Mouse (Mus musculus): Measurements from ENCODE around the gene Tnnt3.

The Tnnt3 gene

DNA sequence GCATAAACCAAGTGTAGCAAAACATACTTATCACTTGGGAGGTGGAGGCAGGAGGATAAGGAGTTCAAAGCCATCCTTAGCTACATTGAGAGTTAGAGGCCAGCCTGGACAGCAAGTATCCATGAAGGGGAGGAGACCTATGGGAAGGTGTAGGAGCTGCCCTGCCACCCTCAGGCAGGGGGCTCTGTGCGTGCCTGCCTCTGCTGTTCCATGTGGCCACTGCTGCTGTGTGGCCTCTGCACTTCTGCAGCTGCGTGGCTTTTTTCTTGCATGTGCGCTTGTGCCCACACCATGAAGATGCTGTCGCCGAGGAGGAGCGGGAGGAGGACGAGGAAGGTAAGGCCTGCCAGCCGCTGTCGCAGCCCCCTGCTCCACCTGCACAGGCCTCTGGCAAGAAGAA lies 8.8 kb downstream of the Tnnt3 start:
- DNase-seq (ENCODE audit: low read depth, low spot score), result no peak

DNA sequence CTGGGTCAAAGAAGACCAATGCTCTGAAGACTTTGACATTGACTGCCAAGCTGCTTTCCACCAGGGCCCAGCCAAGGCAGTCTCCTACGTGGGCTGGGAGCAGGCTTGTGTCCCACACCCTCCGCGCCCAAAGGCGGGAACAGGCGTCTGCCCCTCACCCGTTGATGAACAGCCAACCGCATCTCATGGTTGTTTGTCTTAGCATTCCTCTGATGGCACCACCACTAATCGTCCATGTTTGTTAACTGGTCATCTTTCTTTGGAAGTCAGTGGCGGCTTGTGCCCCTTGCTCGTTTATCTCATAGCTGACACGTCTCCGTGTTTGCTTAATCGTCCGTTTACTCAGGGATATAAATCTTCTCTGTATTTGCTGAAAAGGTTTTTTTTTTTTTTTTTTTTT lies 10.9 kb downstream of the Tnnt3 start:
- DNase-seq (ENCODE audit: low read depth, low spot score), result no peak

DNA sequence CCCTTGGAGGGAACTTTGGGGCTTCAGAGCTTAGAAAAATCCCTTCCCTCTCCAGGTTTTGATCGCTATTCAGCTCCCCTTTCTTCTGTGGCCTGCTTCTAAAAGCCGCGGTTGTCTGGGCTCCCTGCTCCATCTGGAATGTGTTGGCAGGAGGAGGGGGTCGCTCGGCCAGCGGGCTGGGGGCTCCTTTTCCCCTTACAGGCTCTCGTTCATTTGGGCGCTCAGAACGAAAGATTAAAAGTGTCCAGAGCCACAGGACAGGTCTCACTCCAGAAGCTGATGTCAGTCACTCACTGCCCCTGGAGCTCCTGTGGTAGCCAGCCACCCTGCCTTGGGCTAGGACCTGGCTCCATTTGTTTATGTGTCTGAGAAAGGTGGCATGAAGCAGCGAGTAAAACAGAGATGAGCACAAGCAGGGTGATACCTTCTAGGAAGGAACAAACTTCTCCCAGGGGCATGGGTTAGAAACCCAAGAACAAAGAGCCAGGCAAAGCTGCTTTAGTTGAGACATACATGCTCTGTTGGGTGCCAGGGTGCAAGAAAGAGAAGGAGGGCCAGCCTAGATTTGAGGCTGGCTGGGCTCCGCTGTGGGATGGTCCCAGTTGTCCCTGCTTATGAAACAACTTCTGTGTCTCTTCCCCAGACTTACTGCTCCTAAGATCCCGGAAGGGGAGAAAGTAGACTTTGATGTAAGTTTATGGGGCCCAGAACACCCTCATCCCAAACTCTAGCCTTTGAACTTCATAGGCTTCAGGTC lies 11.6 kb downstream of the Tnnt3 start:
- no peak for DNase-seq (ENCODE audit: low read depth, low spot score)

DNA sequence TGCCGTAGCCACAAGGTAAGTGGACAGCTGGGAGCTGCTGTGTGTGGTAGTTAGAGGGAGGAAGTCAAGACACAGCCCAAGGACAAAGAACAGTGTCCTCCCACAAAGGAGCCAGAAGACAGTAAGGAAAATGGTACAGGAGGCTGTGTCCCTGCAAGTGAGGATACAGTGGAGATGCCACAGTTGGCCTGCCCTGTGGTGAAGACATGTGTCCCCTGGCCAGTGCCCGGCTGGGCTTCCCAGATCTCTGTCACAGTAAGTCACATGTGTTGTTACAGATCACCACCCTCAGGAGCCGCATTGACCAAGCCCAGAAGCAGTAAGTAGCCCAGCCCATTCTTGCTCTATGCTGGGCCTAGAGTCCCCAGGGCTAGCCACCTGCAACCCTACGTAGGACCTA lies 15.4 kb downstream of the Tnnt3 start:
- no peak for DNase-seq (ENCODE audit: low read depth, low spot score)

DNA sequence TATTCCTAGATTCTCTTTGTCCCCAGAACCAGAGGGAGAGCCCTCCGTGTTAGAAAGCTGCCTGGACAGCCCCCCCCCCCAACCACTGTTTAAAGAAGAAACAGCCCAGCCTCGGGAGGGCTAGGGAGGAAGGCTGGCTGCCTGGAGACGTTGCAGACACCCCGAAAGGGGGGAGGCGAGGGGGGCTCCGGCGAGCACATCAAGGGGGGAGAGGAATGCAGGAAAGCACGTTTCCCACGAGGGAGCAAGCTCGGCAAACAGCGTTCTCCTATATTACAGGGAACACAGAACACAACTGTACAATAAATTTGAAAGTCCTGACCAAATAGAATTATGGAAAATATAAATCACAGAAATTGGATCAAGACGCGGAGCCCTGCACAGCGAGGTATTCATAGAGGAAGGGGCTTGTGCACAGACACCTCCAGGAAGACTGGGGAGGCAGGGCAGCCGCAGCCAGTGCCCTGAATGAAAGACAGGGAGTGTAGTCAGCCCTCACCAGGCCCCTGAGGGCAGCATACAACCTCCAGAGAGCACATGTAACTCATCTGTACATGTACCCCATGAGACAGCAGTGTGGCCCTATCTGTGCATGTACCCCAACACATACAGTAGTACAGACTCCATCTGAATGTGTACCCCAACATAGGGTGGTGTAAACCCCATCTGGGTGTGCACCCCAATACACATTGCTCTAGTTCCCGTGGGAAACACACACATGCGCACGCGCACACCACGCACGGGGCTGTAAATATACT lies 17.8 kb downstream of the Tnnt3 start:
- no peak for DNase-seq (ENCODE audit: low read depth, low spot score)

DNA sequence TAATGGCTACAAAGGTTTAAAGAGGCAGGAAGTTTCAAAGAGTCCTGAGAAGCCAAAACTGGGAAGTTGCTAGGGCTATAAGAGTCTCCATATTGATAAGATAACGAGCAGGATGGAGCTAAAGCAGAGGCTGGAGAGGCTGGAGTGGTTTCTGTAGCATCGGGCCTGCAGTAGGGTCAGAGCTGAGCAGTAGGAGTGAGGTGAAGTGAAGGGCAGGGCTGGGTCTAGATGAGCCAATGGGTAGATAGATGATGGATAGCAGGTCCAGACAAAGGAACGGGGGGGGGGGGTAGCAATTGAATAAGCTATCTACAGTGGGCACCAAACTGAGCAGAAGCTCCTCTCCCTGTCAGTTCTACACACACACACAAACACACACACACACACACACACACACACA lies 18.9 kb downstream of the Tnnt3 start:
- no peak for DNase-seq (ENCODE audit: low read depth, low spot score)

DNA sequence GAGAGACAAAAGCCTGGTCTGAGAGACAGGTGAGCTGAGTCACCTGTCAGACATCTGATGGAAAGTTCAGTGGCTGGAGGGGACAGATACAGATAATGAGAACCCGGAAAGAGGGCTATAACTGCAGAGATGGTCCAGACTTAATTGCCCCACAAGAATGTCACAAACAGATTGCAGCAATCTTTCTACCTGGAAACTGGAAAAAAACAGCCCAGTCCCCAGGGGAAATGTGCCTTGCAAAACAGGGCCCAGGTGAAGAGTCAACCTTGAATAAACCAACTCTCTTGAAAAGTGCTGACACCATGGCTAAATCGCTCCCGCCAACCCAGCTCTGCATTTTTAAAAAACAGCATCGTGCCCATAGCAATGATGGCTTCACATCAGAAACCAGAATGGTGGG lies 21.7 kb downstream of the Tnnt3 start:
- no peak for DNase-seq (ENCODE audit: low read depth, low spot score)

DNA sequence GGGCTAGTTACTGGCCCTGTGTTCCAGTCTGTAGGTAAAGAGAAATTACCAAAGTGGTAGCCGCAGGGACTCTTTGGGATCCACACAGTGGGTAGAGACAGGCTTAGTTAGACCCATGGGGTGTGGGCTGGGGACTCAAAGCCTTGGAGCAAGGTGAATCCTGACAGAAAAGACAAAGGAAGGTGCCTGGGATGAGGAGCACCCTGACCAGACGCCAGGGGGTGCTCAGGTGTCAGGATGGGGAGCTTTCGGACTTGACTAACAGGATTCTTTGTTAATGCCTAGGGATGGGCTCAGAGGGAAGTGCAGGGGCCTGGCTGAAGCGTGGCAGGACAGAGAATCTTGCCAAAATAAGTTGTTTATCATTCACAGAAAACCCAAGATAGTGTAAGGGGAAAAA lies 23.7 kb downstream of the Tnnt3 start:
- DNase-seq (ENCODE audit: low read depth, low spot score), result no peak

DNA sequence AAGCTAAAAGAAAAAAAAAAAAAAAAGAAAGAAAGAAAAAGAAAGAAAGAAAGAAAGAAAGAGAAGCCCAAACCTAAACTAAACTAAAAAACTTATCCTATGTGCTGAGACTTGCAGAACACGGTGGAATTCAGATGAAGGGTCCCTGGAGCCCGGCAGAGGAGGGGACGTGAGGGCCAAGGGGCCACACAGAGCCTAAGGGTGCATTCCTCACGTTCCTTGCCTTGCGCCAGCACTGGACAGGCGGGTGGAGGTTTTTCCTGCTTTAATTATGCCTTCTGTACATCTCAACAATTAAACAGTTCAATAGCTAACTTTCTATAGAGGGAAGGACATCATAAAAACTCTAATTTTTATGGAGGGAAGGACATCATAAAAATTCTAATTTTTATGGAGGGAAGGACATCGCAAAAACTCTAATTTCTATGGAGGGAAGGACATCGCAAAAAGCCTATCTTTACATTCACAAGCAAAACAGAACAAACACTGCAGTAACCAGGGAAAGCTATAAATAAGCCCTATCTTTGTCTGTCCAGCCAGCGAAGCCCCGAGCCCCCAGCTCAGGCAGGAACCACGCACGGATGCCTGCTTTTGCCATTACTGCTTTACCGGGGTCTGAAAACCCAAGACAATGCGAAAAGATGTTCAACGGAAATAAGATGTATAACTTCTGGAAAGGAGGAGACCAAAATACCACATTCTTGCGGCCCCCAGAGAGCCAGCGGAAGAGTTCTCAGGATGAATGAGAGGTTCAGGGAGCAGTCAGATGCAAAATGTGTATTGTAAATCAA lies 24.8 kb downstream of the Tnnt3 start:
- DNase-seq (ENCODE audit: low read depth, low spot score), result no peak

DNA sequence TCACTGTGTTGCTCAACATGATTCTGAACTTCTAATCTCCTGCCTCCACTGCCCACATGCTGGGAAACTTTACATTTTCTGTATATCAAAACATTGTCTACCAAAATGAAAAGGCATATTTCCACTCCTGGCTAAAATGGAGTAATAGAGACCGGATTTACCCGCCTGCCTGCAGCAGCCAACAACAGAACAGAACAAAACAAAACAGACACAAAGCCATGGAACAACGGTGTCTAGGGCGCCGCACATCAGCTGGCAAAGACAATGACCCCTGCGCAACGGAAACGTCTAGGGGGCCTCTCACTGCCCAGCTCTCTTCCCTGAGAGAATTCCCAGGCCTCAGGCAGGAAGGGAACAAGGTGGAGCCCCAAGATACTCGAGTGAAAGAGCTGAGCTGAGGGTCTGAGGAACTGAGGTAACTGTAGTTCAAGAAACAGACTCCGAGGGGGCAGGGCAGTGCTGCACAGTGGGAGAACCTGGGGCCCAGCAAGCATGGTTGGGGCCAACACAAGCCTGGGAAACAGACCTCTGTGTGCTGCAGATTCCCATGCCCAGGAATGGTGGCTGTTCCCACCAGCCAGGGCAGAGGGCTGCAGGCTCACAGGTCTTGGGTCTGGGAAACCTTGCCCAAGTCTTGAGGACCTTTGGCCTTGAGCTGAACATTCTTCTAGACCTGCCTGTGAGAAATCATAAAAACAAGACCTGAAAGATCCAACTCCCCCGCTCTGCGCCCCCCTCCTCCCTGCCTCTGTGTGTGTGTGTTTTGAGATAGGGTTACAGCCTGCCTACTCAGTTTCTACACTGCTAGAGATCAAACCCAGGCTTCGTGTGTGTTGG lies 26.9 kb downstream of the Tnnt3 start:
- no peak for DNase-seq (ENCODE audit: low read depth, low spot score)

DNA sequence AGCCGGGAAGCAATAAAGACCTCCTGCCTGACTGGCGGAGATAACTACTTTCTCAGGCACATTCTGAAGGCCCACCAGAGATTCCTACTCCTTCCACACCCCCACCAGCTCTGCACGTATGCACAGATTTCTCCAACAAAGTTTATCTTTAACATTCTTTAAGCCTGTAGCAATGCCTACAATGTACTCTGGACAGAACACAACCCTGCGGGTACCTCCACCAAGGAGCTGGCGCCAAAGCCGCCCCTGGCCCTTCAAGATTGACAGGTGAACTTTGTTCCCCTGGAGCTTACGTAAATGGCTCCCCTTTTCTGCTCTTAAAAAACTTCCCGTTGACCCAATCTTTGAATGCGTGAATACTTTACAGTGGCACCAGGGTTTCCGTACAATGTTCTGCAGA lies 30.7 kb downstream of the Tnnt3 start:
- DNase-seq (ENCODE audit: low read depth, low spot score), result no peak

DNA sequence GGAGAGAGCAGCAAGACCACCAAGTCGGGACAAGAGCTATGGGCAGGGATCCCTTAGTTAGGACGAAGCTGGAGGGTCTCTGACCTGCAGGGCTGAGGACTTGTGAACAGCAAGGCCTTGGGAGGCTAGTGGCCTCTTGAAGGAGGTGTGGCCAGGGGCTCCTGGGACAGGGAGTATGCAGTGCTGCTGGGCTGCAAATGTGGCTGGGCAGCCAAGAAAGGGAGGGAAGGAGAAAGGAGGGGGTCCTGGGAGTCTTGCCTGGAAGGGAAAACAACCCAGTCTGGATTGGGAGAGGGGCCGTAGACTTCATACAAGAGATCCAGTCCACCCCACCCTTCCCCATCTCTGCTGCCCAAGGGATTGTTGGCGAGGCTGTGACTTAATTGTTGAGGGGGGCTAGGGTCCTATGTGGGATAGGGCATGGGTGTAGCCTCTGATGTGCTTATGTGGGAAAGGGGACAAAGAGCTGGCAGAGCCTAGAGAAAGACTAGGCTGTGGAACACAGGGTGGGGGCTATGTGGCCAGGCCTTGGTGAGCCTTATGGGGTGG lies 33.4 kb downstream of the Tnnt3 start:
- no peak for DNase-seq (ENCODE audit: low read depth, low spot score)

DNA sequence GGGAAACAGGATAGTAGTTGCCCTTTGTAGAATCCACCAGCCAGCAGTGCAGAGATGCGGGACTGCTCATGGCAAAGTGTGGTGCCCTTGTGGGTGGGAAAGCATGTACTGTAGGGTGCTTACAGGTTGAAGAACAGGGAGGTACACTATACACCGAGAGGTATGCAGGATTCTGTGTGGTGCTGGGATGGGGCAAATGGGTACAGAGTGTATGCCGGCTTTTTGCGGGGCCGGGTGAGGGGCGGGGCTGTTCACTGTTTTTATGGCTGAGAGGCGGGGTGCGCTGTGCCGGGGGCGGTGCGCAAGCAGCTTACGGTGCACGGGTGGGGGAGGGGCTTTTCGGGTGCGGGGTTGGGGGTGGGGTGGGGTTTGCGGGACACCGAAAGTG lies 34.0 kb downstream of the Tnnt3 start, which contains the start of gene Mrpl23:
Gene Mrpl23 (plus strand): TSS at position 16 of the 388 bp plus-strand sequence.
- no peak for DNase-seq (ENCODE audit: low read depth, low spot score)

DNA sequence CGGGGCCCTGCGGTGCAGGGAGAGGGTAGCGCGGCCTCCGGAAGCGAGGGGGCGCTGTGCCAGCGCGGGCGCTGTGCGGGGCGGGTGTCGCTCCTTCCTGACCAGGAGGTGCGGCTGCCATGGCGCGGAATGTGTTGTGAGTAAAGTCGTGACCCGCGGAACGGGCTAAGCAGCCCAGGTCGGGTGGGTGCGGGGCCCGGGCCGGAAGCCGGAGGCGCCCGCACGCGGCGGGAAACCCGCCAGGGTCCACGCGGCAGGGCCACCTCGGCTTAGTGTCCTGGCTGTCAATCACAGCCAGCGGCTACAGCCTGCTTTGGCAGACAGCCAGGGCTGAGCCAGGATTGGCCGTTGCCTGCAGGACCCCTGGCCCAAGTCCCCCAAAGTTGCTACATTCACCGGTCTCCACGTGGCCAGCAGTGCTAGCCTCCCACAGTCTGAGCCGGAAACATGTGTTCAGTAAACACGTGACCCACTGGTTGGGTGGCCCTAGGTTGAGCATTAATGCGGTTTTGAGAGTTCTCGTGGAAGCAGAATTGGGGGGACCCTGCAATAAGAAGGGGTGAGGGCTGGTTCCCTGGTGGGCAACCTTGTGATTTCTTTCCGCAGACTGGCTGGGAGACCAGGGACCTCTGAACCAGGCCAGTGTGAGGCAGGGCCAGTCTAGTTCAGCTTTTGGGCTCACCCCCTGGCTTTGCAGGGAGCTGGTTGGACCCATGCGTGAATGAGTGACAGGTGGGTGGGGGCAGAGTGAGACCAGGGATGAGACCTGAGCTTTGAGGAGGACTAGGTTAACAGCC lies 34.6 kb downstream of the Tnnt3 start:
- no peak for DNase-seq (ENCODE audit: low read depth, low spot score)

DNA sequence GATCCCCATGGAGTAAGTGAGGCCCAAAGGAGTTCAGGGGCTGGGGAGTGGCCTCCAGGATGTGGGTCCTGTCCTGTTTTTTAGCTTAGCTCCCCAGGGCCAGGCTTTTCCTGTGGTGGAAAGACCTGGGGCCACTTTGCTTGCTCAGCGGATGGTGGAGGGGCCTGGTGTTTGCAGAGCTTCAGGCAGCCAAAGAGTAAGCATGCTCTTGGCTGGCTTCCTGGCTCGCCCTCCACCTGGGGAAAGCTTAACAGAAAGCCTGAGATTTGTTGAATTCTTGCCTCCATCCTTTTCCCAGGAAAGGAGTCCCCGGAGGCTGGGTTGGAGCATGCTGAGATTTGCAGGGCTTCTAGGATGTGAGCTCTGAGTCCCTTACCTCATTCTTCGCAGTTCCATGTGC lies 36.5 kb downstream of the Tnnt3 start:
- DNase-seq (ENCODE audit: low read depth, low spot score), result no peak

DNA sequence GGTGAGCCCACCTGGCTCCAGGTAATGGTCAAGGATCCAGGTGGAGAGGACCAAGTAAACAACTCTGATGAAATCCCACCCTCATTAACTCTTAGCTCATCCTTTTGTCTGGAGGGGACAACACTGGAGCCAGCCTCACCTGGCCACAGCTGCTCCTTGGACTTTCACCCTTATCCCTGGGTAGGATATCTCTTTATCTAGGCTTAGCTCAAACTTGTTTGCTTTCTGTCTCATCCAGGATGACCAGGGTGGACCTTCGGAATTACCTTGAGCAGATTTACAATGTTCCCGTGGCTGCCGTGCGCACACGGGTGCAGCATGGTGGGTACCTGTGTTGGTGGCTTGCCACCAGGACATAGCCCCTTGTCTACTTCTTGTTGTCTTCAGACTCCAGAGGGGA lies 37.2 kb downstream of the Tnnt3 start:
- no peak for DNase-seq (ENCODE audit: low read depth, low spot score)

DNA sequence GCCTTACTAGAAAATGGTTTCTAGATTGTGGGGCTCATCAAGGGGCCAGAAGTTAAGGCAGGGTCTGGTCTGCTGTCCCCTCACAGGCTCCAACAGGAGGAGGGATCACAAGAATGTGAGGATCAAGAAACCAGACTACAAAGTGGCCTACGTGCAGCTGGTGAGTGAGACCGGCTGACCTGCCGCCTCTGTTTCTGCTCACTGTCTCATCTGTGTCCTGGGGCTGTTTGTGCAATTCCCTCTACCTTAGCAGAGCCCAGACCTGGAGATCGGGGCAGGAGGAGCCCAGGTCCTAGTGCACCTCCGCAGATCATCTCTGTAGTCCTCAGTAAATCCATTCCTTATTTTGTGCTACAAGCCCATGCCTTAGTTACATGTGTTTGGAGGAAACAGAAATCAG lies 38.5 kb downstream of the Tnnt3 start:
- DNase-seq (ENCODE audit: low read depth, low spot score), result no peak

DNA sequence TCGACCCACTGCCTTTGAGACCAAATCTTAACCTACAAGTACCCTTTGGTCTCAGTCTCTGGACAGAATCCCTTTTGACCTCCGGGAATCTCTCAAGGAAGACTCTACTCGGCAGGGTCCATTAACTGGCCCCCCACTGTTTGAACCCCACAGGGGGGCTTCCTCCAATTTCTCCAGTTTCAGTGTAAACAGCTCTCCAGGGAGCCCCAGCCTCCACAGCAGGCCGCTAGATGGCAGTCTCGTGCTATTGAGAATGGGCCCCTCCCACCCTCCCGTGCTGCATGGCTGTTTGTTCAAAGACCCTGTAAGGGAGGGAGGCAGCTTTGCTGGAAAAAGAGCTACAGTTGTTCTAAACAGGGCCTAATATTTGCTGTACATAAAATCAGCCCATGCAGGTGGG lies 39.2 kb downstream of the Tnnt3 start:
- DNase-seq (ENCODE audit: low read depth, low spot score), result peak; percentile 79

DNA sequence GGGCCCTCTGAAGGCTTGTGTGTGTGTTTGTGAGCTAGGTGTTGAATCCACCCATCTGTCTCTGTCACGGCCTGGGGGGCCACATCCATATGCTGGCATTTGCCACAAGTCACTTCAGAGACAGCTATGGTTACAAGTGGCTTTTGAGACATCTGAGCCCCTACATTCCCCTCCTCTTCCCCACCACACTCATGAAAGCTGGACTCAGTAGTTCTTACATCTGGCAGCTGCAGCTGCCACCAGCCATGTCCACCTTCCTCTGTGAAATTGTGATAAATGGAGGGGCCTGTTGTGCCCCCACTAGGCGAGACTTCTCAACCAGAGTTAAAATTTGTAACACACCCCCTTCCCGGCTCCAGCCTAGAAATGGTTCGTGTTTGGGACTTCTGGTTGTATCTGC lies 39.7 kb downstream of the Tnnt3 start:
- DNase-seq (ENCODE audit: low read depth, low spot score), result no peak

DNA sequence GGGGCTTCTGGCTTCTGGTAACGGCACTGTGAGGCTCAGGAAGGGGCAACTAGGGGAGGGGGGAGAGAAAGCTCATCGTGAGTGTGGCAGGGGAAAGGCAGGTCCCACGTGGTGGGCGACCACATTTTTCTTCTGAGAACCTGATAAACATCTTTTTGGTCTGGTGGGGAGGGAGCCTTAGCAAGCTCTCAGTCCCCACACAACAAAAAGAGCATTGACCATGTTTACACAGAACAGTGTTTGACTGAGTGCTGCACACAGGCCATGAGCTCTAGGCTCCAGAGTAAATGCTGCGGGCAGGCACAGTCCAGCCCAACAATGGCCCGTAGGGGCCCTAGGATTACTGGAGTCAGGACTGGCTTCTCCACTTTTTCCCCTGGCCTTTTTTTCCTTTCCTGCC lies 40.1 kb downstream of the Tnnt3 start:
- no peak for DNase-seq (ENCODE audit: low read depth, low spot score)

DNA sequence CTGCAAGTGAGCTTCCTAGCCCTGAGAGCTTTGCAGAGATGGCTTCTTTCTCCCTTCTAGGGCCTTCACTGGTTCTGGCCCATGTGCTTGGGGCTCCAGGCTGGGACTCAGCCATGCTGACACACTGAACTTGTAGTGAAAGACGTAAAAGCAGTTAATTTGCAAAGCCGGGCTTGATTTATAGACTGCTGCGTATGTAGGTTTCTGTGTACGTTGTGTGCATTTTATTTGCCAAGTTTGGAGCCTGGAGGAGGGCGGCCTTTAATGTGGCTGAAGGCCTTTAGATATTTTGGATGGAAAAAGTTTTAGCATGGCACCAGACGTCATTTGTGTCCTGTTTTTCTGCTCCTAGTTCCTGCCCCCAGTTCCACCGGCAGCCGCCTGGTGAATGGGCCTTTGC lies 41.2 kb downstream of the Tnnt3 start:
- no peak for DNase-seq (ENCODE audit: low read depth, low spot score)

Measured in embryo, embryonic 11.5 days (tissue).